In the genomic region with DNA sequence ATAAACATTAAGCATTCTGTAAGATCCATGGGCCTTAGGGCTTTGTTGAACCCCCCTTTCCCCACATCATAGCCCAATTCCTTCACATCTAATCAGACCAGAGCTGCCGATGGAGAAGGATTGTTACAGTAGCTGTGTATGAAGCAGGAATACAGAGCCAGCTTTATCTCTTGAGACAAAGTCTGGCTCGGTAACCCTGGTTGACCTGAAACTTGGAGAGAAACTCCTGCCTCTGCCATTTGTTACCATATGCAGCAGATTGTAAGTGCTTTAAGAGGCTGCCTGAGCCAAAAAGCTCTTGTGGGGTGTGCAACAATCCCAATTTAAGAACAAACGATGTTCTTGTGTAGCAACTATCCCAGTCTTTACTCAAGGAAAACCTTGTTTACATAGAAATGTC, we compare ENCODE assay signal across 9 mouse cellular contexts. TPM values are rescaled to one million over a fixed set of nuclear protein-coding genes. Genes with fewer than 3 reads are reported as not detected.
DNase-seq lines count a peak whose midpoint lies in the region; ATAC-seq lines count a peak whose summit lies in the region.
"Had no signal": no experiment of that assay in that cellular context is flagged by ENCODE, and none has a peak within 500 bp of the region (broad histone marks: within the 10 kb centered on the region; RNA-seq: fewer than 3 reads in every experiment).

No protein-coding gene starts in this region.

- ATAC-seq in heart, embryonic 11.5 days (replicated peaks; ENCODE audit: insufficient number of reproducible peaks, low FRiP score, low TSS enrichment), result no peak

- H3K4me3 ChIP-seq in heart, embryonic 11.5 days (ENCODE audit: low read depth, low read length), result peak overlapping the region; percentile 95
- peak overlapping the region; percentile 93 for H3K4me3 ChIP-seq in midbrain, embryonic 10.5 days

- WGBS in heart, embryonic 11.5 days (ENCODE audit: insufficient replicate concordance), result 33% methylated on average over 3 of the region's 3 CpGs
- WGBS in midbrain, embryonic 10.5 days, result 86% methylated on average over 3 of the region's 3 CpGs

- no peaks in the 10 kb centered on the region for H3K27me3 ChIP-seq in heart, embryonic 11.5 days (ENCODE audit: control insufficient read depth, insufficient read depth, low read length)
- H3K27me3 ChIP-seq in midbrain, embryonic 10.5 days (ENCODE audit: low read depth, poor library complexity, severe bottlenecking), result no peaks in the 10 kb centered on the region
- H3K27me3 ChIP-seq: Patski had no signal

- H3K36me3 ChIP-seq in heart, embryonic 11.5 days (ENCODE audit: control insufficient read depth, insufficient read depth, low read length), result no peaks in the 10 kb centered on the region
- H3K36me3 ChIP-seq in midbrain, embryonic 10.5 days, result 0 out of 2 replicates have a peak, but pooled peaks cover 3% of the 10 kb centered on the region

- H3K4me1 ChIP-seq in heart, embryonic 11.5 days (ENCODE audit: control insufficient read depth, insufficient read depth, low read length), result peaks cover 29% of the 10 kb centered on the region
- peaks cover 43% of the 10 kb centered on the region for H3K4me1 ChIP-seq in midbrain, embryonic 10.5 days

- H3K9ac ChIP-seq in heart, embryonic 11.5 days (ENCODE audit: low read depth, low read length), result peak overlapping the region; percentile 97

- no peak for DNase-seq in heart, postnatal 36 days
- DNase-seq in adipocyte (ENCODE audit: low spot score), result peak; percentile 14
- peak; percentile 42 to 46 for DNase-seq in heart, postnatal 10 days
- DNase-seq in midbrain, embryonic 10.5 days (ENCODE audit: low spot score), result no peak
- DNase-seq in thymus, postnatal 0 days (ENCODE audit: low spot score), result no peak
- DNase-seq in left cerebral cortex, adult 8-10 months (ENCODE audit: low spot score in 2 of 2), result no peak
- no peak for DNase-seq in ovary, postnatal 14 days (ENCODE audit: low spot score)

- H3K4me2 ChIP-seq in heart, embryonic 11.5 days, result peak overlapping the region; percentile 97

- intact Hi-C loops in heart, postnatal 36 days (cut with DNase I), result no loop called here
- intact Hi-C loops in heart, postnatal 10 days (cut with DNase I), result loop anchor here (5.0 kb wide), 1 partner anchor 271 kb away; a partner anchor contains a TSS

- peak overlapping the region; percentile 85 for H3K27ac ChIP-seq in heart, embryonic 11.5 days (ENCODE audit: low read depth, low read length)
- H3K27ac ChIP-seq in midbrain, embryonic 10.5 days (replicated peaks), result peak overlapping the region; percentile 94

- no peaks in the 10 kb centered on the region for H3K9me3 ChIP-seq in heart, embryonic 11.5 days (replicated peaks; ENCODE audit: control insufficient read depth, low read length)
- no peaks in the 10 kb centered on the region for H3K9me3 ChIP-seq in midbrain, embryonic 10.5 days (replicated peaks)

RNA-seq across cellular contexts. Expression of a gene that starts 3.4 kb away (rescaled TPM):
- polyA plus RNA-seq in heart, embryonic 11.5 days (2014; fragmentation: Nextera tagmentation; extraction: Ambion mirVana), result 545 and 546 TPM in 2 replicates
- 1,000 to 10,000 TPM; 1,205 to 1,240 TPM for total RNA-seq in heart, postnatal 36 days (2021)
- 100 to 1,000 TPM; 859 to 902 TPM for total RNA-seq in heart, postnatal 10 days (2021)
- polyA plus RNA-seq in midbrain, embryonic 10.5 days (2016; fragmentation: Nextera tagmentation; extraction: Ambion mirVana), result 386 and 389 TPM in 2 replicates
- polyA plus RNA-seq in thymus, postnatal 0 days (2015; fragmentation: Nextera tagmentation; extraction: Ambion mirVana), result 405 and 440 TPM in 2 replicates
- 100 to 1,000 TPM; 192 to 206 (median 194) TPM for total RNA-seq in left cerebral cortex, adult 8-10 months (2022)

RNA-seq across cellular contexts. Expression of a gene that starts 3.4 kb away (rescaled TPM):
- polyA plus RNA-seq in heart, embryonic 11.5 days (2014; fragmentation: Nextera tagmentation; extraction: Ambion mirVana), result 155 and 170 TPM in 2 replicates
- total RNA-seq in heart, postnatal 36 days (2021), result 10 to 100 TPM; 50.3 to 54.0 TPM
- 10 to 100 TPM; 43.0 to 46.9 TPM for total RNA-seq in heart, postnatal 10 days (2021)
- 130 and 149 TPM in 2 replicates for polyA plus RNA-seq in midbrain, embryonic 10.5 days (2016; fragmentation: Nextera tagmentation; extraction: Ambion mirVana)
- polyA plus RNA-seq in thymus, postnatal 0 days (2015; fragmentation: Nextera tagmentation; extraction: Ambion mirVana), result 190 and 210 TPM in 2 replicates
- total RNA-seq in left cerebral cortex, adult 8-10 months (2022), result 10 to 100 TPM; 33.1 to 38.6 (median 34.6) TPM

Comparison
In these comparisons a context has a peak if more than half of its experiments do, and no peak if none do; other contexts are left out.
1. DNase-seq: peak in adipocyte (single experiment) and heart, postnatal 10 days (2 of 2); none in heart, postnatal 36 days (0 of 2), midbrain, embryonic 10.5 days (single experiment), thymus, postnatal 0 days (single experiment), left cerebral cortex, adult 8-10 months (0 of 2) and ovary, postnatal 14 days (single experiment).
2. RNA of a gene that starts 3.4 kb away (total RNA-seq): 1,205 to 1,240 TPM in heart, postnatal 36 days and 859 to 902 TPM in heart, postnatal 10 days; 192 to 206 TPM in left cerebral cortex, adult 8-10 months; every median in the first group is over 4 times any median in the second.